Mouse (Mus musculus) embryonic facial prominence, embryonic 13.5 days (tissue): ENCODE data around the gene Prr12. TPM values are rescaled to one million over a fixed set of nuclear protein-coding genes. Genes with fewer than 3 reads are reported as not detected.
"Not testable (repeated sequence)": the region's sequence is repeated elsewhere in the genome, so short reads cannot be mapped to it uniquely, and the experiment has no call there.

ENCODE experiments used
- ATAC-seq: fragments of 200-750 bp; cut with Nextera tagmentation; 2 replicates; pipeline ENCODE4 v1.8.0; 2017; ENCODE audit warnings: low read depth; ENCODE audit not compliant: insufficient number of reproducible peaks, insufficient read depth, low FRiP score, low TSS enrichment
- H3K27ac ChIP-seq: fragments of 300-500 bp; sonication (generic); 2 replicates; pipeline ENCODE4 v1.5.1; 2015; ENCODE audit warnings: moderate library complexity, mild to moderate bottlenecking, inconsistent platforms
- H3K27me3 ChIP-seq: fragments of 300-500 bp; sonication (generic); 2 replicates; pipeline ENCODE4 v1.6.1; 2015; ENCODE audit warnings: mild to moderate bottlenecking, inconsistent platforms
- H3K36me3 ChIP-seq: fragments of 300-500 bp; sonication (generic); 2 replicates; pipeline ENCODE4 v1.6.1; 2015; ENCODE audit warnings: mild to moderate bottlenecking, inconsistent platforms
- H3K4me1 ChIP-seq: fragments of 300-500 bp; sonication (generic); 2 replicates; pipeline ENCODE4 v1.6.1; 2015; ENCODE audit warnings: inconsistent platforms
- H3K4me2 ChIP-seq: fragments of 300-500 bp; sonication (generic); 2 replicates; pipeline ENCODE4 v1.6.1; 2015; ENCODE audit warnings: moderate library complexity, mild to moderate bottlenecking, inconsistent platforms
- H3K4me3 ChIP-seq: fragments of 300-500 bp; sonication (generic); 2 replicates; pipeline ENCODE4 v1.5.1; 2015; ENCODE audit warnings: mild to moderate bottlenecking, inconsistent platforms
- H3K9ac ChIP-seq: fragments of 300-500 bp; sonication (generic); 2 replicates; pipeline ENCODE4 v1.6.1; 2015; ENCODE audit warnings: mild to moderate bottlenecking, inconsistent platforms
- H3K9me3 ChIP-seq: fragments of 300-500 bp; sonication (generic); 2 replicates; pipeline ENCODE4 v1.6.1; 2016; ENCODE audit warnings: inconsistent platforms
- WGBS: fragments of 180-500 bp; shearing (Covaris S2); methylation state at CpG from one replicate; pipeline ENCODE4 v1.1.7; 2015; ENCODE audit warnings: mixed read lengths; 5-methylcytosine and 5-hydroxymethylcytosine counted together
- polyA plus RNA-seq: library from polyadenylated mRNA; unstranded; fragments of >200 nt; fragmentation: Nextera tagmentation; extraction: Ambion mirVana; gene quantifications from 2 replicates; pipeline ENCODE4 v1.2.1, GENCODE M21; 2015

Gene Prr12
- polyA plus RNA-seq, 1 experiment from 2014 or later: 15.7 TPM

GRCm38 (mm10) chr7:45033722-45034359 is 18.8 kb downstream of the Prr12 start:
- no peak overlapping the region for H3K9ac ChIP-seq
- H3K9me3 ChIP-seq: no peaks in the 10 kb centered on the region

GRCm38 (mm10) chr7:45030857-45031256 is 21.8 kb downstream of the Prr12 start:
- Histone ChIP-seq H3K27ac (no peak overlapping the region), H3K36me3 (peaks cover 94% of the 10 kb centered on the region), H3K4me3 (no peak overlapping the region), H3K9ac (no peak overlapping the region), H3K4me2 (no peak overlapping the region), H3K27me3 (no peaks in the 10 kb centered on the region), H3K4me1 (no peaks in the 10 kb centered on the region; the same call in 1 of the 2 replicates), H3K9me3 (no peaks in the 10 kb centered on the region)
- no peak for ATAC-seq
- WGBS: 96% methylated on average over 8 of the region's 8 CpGs

More at GRCm38 (mm10) chr7:45033722-45034359, 18.8 kb downstream of the Prr12 start:
- no peak for ATAC-seq
- Histone ChIP-seq H3K36me3 (peaks cover 99% of the 10 kb centered on the region), H3K4me3 (no peak overlapping the region), H3K4me2 (no peak overlapping the region), H3K27ac (no peak overlapping the region), H3K27me3 (no peaks in the 10 kb centered on the region), H3K4me1 (no peaks in the 10 kb centered on the region)
- WGBS: 92% methylated on average over 19 of the region's 19 CpGs

GRCm38 (mm10) chr7:45029995-45030394 is 22.7 kb downstream of the Prr12 start:
- WGBS: 91% methylated on average over 6 of the region's 6 CpGs
- H3K4me3 ChIP-seq: no peak overlapping the region
- no peak overlapping the region for H3K27ac ChIP-seq
- no peaks in the 10 kb centered on the region for H3K27me3 ChIP-seq
- no peak overlapping the region for H3K4me2 ChIP-seq
- H3K36me3 ChIP-seq: peaks cover 85% of the 10 kb centered on the region
- ATAC-seq: no peak
- H3K9ac ChIP-seq: no peak overlapping the region
- H3K9me3 ChIP-seq: no peaks in the 10 kb centered on the region
- H3K4me1 ChIP-seq: peaks cover under 1% of the 10 kb centered on the region; the same call in 1 of the 2 replicates

GRCm38 (mm10) chr7:45028351-45028750 is 24.3 kb downstream of the Prr12 start:
- Histone ChIP-seq H3K36me3 (peaks cover 69% of the 10 kb centered on the region), H3K9me3 (no peaks in the 10 kb centered on the region), H3K27me3 (no peaks in the 10 kb centered on the region), H3K4me2 (no peak overlapping the region), H3K9ac (no peak overlapping the region), H3K4me3 (peak overlapping the region; percentile 2; the same call in 1 of the 2 replicates), H3K27ac (no peak overlapping the region), H3K4me1 (peaks cover 3% of the 10 kb centered on the region; the same call in 1 of the 2 replicates)
- 93% methylated on average over 11 of the region's 11 CpGs for WGBS
- no peak for ATAC-seq

- WGBS: 89% methylated on average over 9 of the region's 9 CpGs
- no peak for ATAC-seq
- Histone ChIP-seq H3K9ac (no peak overlapping the region), H3K4me2 (no peak overlapping the region), H3K27me3 (no peaks in the 10 kb centered on the region), H3K27ac (no peak overlapping the region), H3K36me3 (peaks cover 63% of the 10 kb centered on the region), H3K4me3 (no peak overlapping the region), H3K9me3 (no peaks in the 10 kb centered on the region), H3K4me1 (peaks cover 3% of the 10 kb centered on the region; the same call in 1 of the 2 replicates)
Measured at GRCm38 (mm10) chr7:45027761-45028160, 24.9 kb downstream of the Prr12 start.

- H3K36me3 ChIP-seq: peaks cover 48% of the 10 kb centered on the region
- peak overlapping the region; percentile 33; the same call in 1 of the 2 replicates for H3K27ac ChIP-seq
- peaks cover 3% of the 10 kb centered on the region; the same call in 1 of the 2 replicates for H3K4me1 ChIP-seq
- no peak overlapping the region for H3K4me3 ChIP-seq
- no peaks in the 10 kb centered on the region for H3K9me3 ChIP-seq
- no peak overlapping the region for H3K9ac ChIP-seq
- 71% methylated on average over 2 of the region's 2 CpGs for WGBS
- no peaks in the 10 kb centered on the region for H3K27me3 ChIP-seq
- no peak overlapping the region for H3K4me2 ChIP-seq
- ATAC-seq: no peak
Measured at GRCm38 (mm10) chr7:45026256-45026655, 26.4 kb downstream of the Prr12 start.

- Histone ChIP-seq H3K36me3 (peaks cover 42% of the 10 kb centered on the region), H3K9me3 (no peaks in the 10 kb centered on the region), H3K4me2 (no peak overlapping the region), H3K27me3 (no peaks in the 10 kb centered on the region), H3K27ac (peak overlapping the region; percentile 29; the same call in 1 of the 2 replicates), H3K4me3 (no peak overlapping the region), H3K4me1 (peaks cover 3% of the 10 kb centered on the region; the same call in 1 of the 2 replicates), H3K9ac (no peak overlapping the region)
- 74% methylated on average over 8 of the region's 8 CpGs for WGBS
- ATAC-seq: no peak
Measured at GRCm38 (mm10) chr7:45025601-45026220, 27.0 kb downstream of the Prr12 start.

- Histone ChIP-seq H3K4me2 (no peak overlapping the region), H3K4me3 (no peak overlapping the region), H3K4me1 (peaks cover 3% of the 10 kb centered on the region; the same call in 1 of the 2 replicates), H3K27ac (no peak overlapping the region), H3K9ac (0 out of 2 replicates have a peak overlapping the region, but pooled peaks have one; percentile 21), H3K27me3 (no peaks in the 10 kb centered on the region), H3K9me3 (no peaks in the 10 kb centered on the region), H3K36me3 (peaks cover 31% of the 10 kb centered on the region)
- WGBS: 83% methylated on average over 15 of the region's 15 CpGs
- ATAC-seq: no peak
Measured at GRCm38 (mm10) chr7:45024281-45025248, 28.1 kb downstream of the Prr12 start.

- H3K9me3 ChIP-seq, H3K27ac ChIP-seq, ATAC-seq, H3K4me1 ChIP-seq, H3K4me2 ChIP-seq, H3K9ac ChIP-seq, H3K27me3 ChIP-seq, H3K4me3 ChIP-seq: not testable (repeated sequence)
- 84% methylated on average over 5 of the region's 5 CpGs for WGBS
- H3K36me3 ChIP-seq: peaks cover 22% of the 10 kb centered on the region
Measured at GRCm38 (mm10) chr7:45023711-45024110, 29.0 kb downstream of the Prr12 start.

- Histone ChIP-seq H3K4me3 (no peak overlapping the region), H3K27me3 (no peaks in the 10 kb centered on the region), H3K9ac (no peak overlapping the region), H3K4me2 (no peak overlapping the region), H3K9me3 (no peaks in the 10 kb centered on the region), H3K36me3 (no peaks in the 10 kb centered on the region), H3K27ac (no peak overlapping the region), H3K4me1 (peaks cover 20% of the 10 kb centered on the region)
- 68% methylated on average over 9 of the region's 9 CpGs for WGBS
- no peak for ATAC-seq
Measured at GRCm38 (mm10) chr7:45020225-45020624, 32.5 kb downstream of the Prr12 start.

- ATAC-seq: no peak
- Histone ChIP-seq H3K9me3 (no peaks in the 10 kb centered on the region), H3K27me3 (no peaks in the 10 kb centered on the region), H3K36me3 (no peaks in the 10 kb centered on the region), H3K4me1 (peaks cover 26% of the 10 kb centered on the region), H3K27ac (peak overlapping the region; percentile 28; the same call in 1 of the 2 replicates), H3K4me2 (peak overlapping the region; percentile 90), H3K9ac (0 out of 2 replicates have a peak overlapping the region, but pooled peaks have one; percentile 44), H3K4me3 (0 out of 2 replicates have a peak overlapping the region, but pooled peaks have one; percentile 90)
- 32% methylated on average over 8 of the region's 8 CpGs for WGBS
Measured at GRCm38 (mm10) chr7:45019031-45019571, 33.6 kb downstream of the Prr12 start.
